Mouse (Mus musculus) urinary bladder, postnatal 10 days (tissue): ENCODE results near the gene Tas2r108.

Source experiments
- DNase-seq: peaks from one replicate; pipeline ENCODE4 v3.0.0; 2022; ENCODE audit warnings: low spot score

Gene Tas2r108

GRCm38 (mm10) chr6:40493229-40493628 lies at the start of gene Tas2r108:
Gene Tas2r108, plus strand, starts transcription at chr6:40493529.
- DNase-seq, result no peak

- DNase-seq, result no peak
These were observed 44.7 kb upstream of the Tas2r108 start for GRCm38 (mm10) chr6:40448626-40449025.

GRCm38 (mm10) chr6:40454436-40455041 lies 38.8 kb upstream of the Tas2r108 start:
- no peak for DNase-seq

- no peak for DNase-seq
These were observed 27.6 kb upstream of the Tas2r108 start for GRCm38 (mm10) chr6:40465710-40466109.

GRCm38 (mm10) chr6:40470916-40471719 lies 22.2 kb upstream of the Tas2r108 start, which contains the start of gene Ssbp1:
Gene Ssbp1, plus strand, starts transcription at chr6:40471352.
- DNase-seq, result peak; percentile 57

GRCm38 (mm10) chr6:40471720-40472010 lies 21.7 kb upstream of the Tas2r108 start:
- DNase-seq, result no peak

- DNase-seq, result no peak
These were observed 17.2 kb upstream of the Tas2r108 start for GRCm38 (mm10) chr6:40476132-40476531.

GRCm38 (mm10) chr6:40479705-40480104 lies 13.6 kb upstream of the Tas2r108 start:
- DNase-seq, result no peak

- no peak for DNase-seq
These were observed 11.0 kb upstream of the Tas2r108 start for GRCm38 (mm10) chr6:40482318-40482717.

- no peak for DNase-seq
These were observed 2.4 kb upstream of the Tas2r108 start, which contains the start of gene Tas2r137 for GRCm38 (mm10) chr6:40490933-40491332. Gene Tas2r137, plus strand, starts transcription at chr6:40491233.

- no peak for DNase-seq
These were observed 26.1 kb downstream of the Tas2r108 start, which contains the start of gene Prss37 for GRCm38 (mm10) chr6:40519408-40519807. Gene Prss37, minus strand, starts transcription at chr6:40519508.
